Mouse (Mus musculus) urinary bladder, postnatal 10 days (tissue): Measurements from ENCODE around the gene Nhlrc2.
"Not testable (repeated sequence)": the region's sequence is repeated elsewhere in the genome, so short reads cannot be mapped to it uniquely, and the experiment has no call there.

ENCODE experiments used
- DNase-seq: peaks from one replicate; pipeline ENCODE4 v3.0.0; 2022; ENCODE audit warnings: low spot score

Gene Nhlrc2

GRCm38 (mm10) chr19:56548230-56549032 is at the start of gene Nhlrc2:
Gene Nhlrc2 (plus strand): TSS chr19:56548261.
- peak; percentile 60 for DNase-seq

GRCm38 (mm10) chr19:56503069-56503468 is 45.0 kb upstream of the Nhlrc2 start:
- not testable (repeated sequence) for DNase-seq

GRCm38 (mm10) chr19:56503525-56503924 is 44.5 kb upstream of the Nhlrc2 start:
- not testable (repeated sequence) for DNase-seq

- not testable (repeated sequence) for DNase-seq
Observed at GRCm38 (mm10) chr19:56511207-56511606, 36.9 kb upstream of the Nhlrc2 start.

GRCm38 (mm10) chr19:56513527-56513926 is 34.5 kb upstream of the Nhlrc2 start:
- DNase-seq: not testable (repeated sequence)

GRCm38 (mm10) chr19:56519408-56519807 is 28.7 kb upstream of the Nhlrc2 start:
- DNase-seq: not testable (repeated sequence)

- DNase-seq: not testable (repeated sequence)
Observed at GRCm38 (mm10) chr19:56530529-56530928, 17.5 kb upstream of the Nhlrc2 start.

- no peak for DNase-seq
Observed at GRCm38 (mm10) chr19:56531251-56531650, 16.8 kb upstream of the Nhlrc2 start.

- DNase-seq: no peak
Observed at GRCm38 (mm10) chr19:56533291-56534071, 14.6 kb upstream of the Nhlrc2 start.

GRCm38 (mm10) chr19:56534337-56534736 is 13.7 kb upstream of the Nhlrc2 start:
- no peak for DNase-seq

GRCm38 (mm10) chr19:56535064-56535463 is 13.0 kb upstream of the Nhlrc2 start:
- DNase-seq: no peak

GRCm38 (mm10) chr19:56535765-56536164 is 12.3 kb upstream of the Nhlrc2 start:
- DNase-seq: no peak

GRCm38 (mm10) chr19:56543320-56543719 is 4.7 kb upstream of the Nhlrc2 start:
- no peak for DNase-seq

GRCm38 (mm10) chr19:56544681-56545388 is 3.2 kb upstream of the Nhlrc2 start:
- DNase-seq: no peak

GRCm38 (mm10) chr19:56546031-56546430 is 2.0 kb upstream of the Nhlrc2 start:
- DNase-seq: no peak

- DNase-seq: no peak
Observed at GRCm38 (mm10) chr19:56547456-56548229, 418 bp upstream of the Nhlrc2 start, which contains the start of gene Dclre1a. Gene Dclre1a (minus strand): TSS chr19:56548222.

GRCm38 (mm10) chr19:56549033-56549680 is 1.1 kb downstream of the Nhlrc2 start:
- DNase-seq: no peak

GRCm38 (mm10) chr19:56553177-56553576 is 5.1 kb downstream of the Nhlrc2 start:
- no peak for DNase-seq

GRCm38 (mm10) chr19:56555972-56556371 is 7.9 kb downstream of the Nhlrc2 start:
- DNase-seq: no peak

GRCm38 (mm10) chr19:56562433-56563138 is 14.5 kb downstream of the Nhlrc2 start:
- DNase-seq: no peak
